Mouse (Mus musculus): ENCODE data around the gene Timmdc1.

Gene Timmdc1

GRCm38 (mm10) chr16:38463305-38463704 is 59.2 kb downstream of the Timmdc1 start:
- DNase-seq (ENCODE audit: low read depth, low spot score): no peak

- DNase-seq (ENCODE audit: low read depth, low spot score): no peak
Measured at GRCm38 (mm10) chr16:38462161-38462560, 60.3 kb downstream of the Timmdc1 start.

- DNase-seq (ENCODE audit: low read depth, low spot score): no peak
Measured at GRCm38 (mm10) chr16:38461749-38462148, 60.7 kb downstream of the Timmdc1 start.

- DNase-seq (ENCODE audit: low read depth, low spot score): no peak
Measured at GRCm38 (mm10) chr16:38459990-38460389, 62.5 kb downstream of the Timmdc1 start.

- no peak for DNase-seq (ENCODE audit: low read depth, low spot score)
Measured at GRCm38 (mm10) chr16:38458600-38459280, 63.7 kb downstream of the Timmdc1 start.

GRCm38 (mm10) chr16:38456812-38457567 is 65.5 kb downstream of the Timmdc1 start:
- DNase-seq (ENCODE audit: low read depth, low spot score): no peak

GRCm38 (mm10) chr16:38455511-38456418 is 66.7 kb downstream of the Timmdc1 start, which contains the start of gene Cd80:
Gene Cd80, plus strand, starts transcription at chr16:38455561.
- DNase-seq (ENCODE audit: low read depth, low spot score): no peak

- no peak for DNase-seq (ENCODE audit: low read depth, low spot score)
Measured at GRCm38 (mm10) chr16:38454533-38455254, 67.8 kb downstream of the Timmdc1 start.

- DNase-seq (ENCODE audit: low read depth, low spot score): no peak
Measured at GRCm38 (mm10) chr16:38453952-38454351, 68.5 kb downstream of the Timmdc1 start.

GRCm38 (mm10) chr16:38453203-38453553 is 69.3 kb downstream of the Timmdc1 start:
- DNase-seq (ENCODE audit: low read depth, low spot score): no peak

GRCm38 (mm10) chr16:38452442-38453202 is 69.8 kb downstream of the Timmdc1 start, which contains the start of gene Adprh:
Gene Adprh, minus strand, starts transcription at chr16:38452703.
- DNase-seq (ENCODE audit: low read depth, low spot score): peak; percentile 92

- no peak for DNase-seq (ENCODE audit: low read depth, low spot score)
Measured at GRCm38 (mm10) chr16:38451421-38452205, 70.8 kb downstream of the Timmdc1 start.

- no peak for DNase-seq (ENCODE audit: low read depth, low spot score)
Measured at GRCm38 (mm10) chr16:38450707-38451106, 71.8 kb downstream of the Timmdc1 start.

GRCm38 (mm10) chr16:38448458-38448857 is 74.0 kb downstream of the Timmdc1 start:
- no peak for DNase-seq (ENCODE audit: low read depth, low spot score)

Measured in skeletal muscle tissue, adult 2 months (tissue).